Mouse (Mus musculus): ENCODE measurements around the gene Zfp760.

- peak; percentile 81 for TF ChIP-seq CTCF (IDR thresholded peaks at IDR 0.05; ENCODE audit: low read depth)
- TF ChIP-seq EP300 (optimal IDR thresholded peaks at IDR 0.05), result no peak
Observed at GRCm38 (mm10) chr17:21679273-21680018, 28.1 kb upstream of the Zfp760 start.

Data from stomach, postnatal 0 days (tissue).